Mouse (Mus musculus): ENCODE measurements around the gene Nr5a2.

Nr5a2 gene

GRCm38 (mm10) chr1:136960428-136961012 is at the start of gene Nr5a2:
TSS of gene Nr5a2 (minus strand) at chr1:136960448.
- no peak for DNase-seq (ENCODE audit: low spot score in 2 of 2)

- no peak for DNase-seq (ENCODE audit: low spot score in 2 of 2)
These were observed 48.5 kb upstream of the Nr5a2 start for GRCm38 (mm10) chr1:137008726-137009239.

- no peak for DNase-seq (ENCODE audit: low spot score in 2 of 2)
These were observed 43.6 kb upstream of the Nr5a2 start for GRCm38 (mm10) chr1:137003816-137004215.

- DNase-seq (ENCODE audit: low spot score in 2 of 2) = no peak
These were observed 42.9 kb upstream of the Nr5a2 start for GRCm38 (mm10) chr1:137003144-137003543.

GRCm38 (mm10) chr1:136991762-136992352 is 31.6 kb upstream of the Nr5a2 start:
- DNase-seq (ENCODE audit: low spot score in 2 of 2) = no peak

GRCm38 (mm10) chr1:136980253-136980893 is 20.1 kb upstream of the Nr5a2 start:
- no peak for DNase-seq (ENCODE audit: low spot score in 2 of 2)

GRCm38 (mm10) chr1:136977867-136978266 is 17.6 kb upstream of the Nr5a2 start:
- DNase-seq (ENCODE audit: low spot score in 2 of 2) = no peak

- DNase-seq (ENCODE audit: low spot score in 2 of 2) = no peak
These were observed 13.8 kb upstream of the Nr5a2 start for GRCm38 (mm10) chr1:136974040-136974439.

- DNase-seq (ENCODE audit: low spot score in 2 of 2) = no peak
These were observed 12.8 kb upstream of the Nr5a2 start for GRCm38 (mm10) chr1:136973016-136973415.

- no peak for DNase-seq (ENCODE audit: low spot score in 2 of 2)
These were observed 10.7 kb upstream of the Nr5a2 start for GRCm38 (mm10) chr1:136970995-136971394.

- no peak for DNase-seq (ENCODE audit: low spot score in 2 of 2)
These were observed 6.6 kb upstream of the Nr5a2 start for GRCm38 (mm10) chr1:136966728-136967386.

GRCm38 (mm10) chr1:136959491-136959890 is 757 bp downstream of the Nr5a2 start:
- no peak for DNase-seq (ENCODE audit: low spot score in 2 of 2)

- no peak for DNase-seq (ENCODE audit: low spot score in 2 of 2)
These were observed 1.6 kb downstream of the Nr5a2 start for GRCm38 (mm10) chr1:136958666-136959065.

- DNase-seq (ENCODE audit: low spot score in 2 of 2) = no peak
These were observed 2.1 kb downstream of the Nr5a2 start for GRCm38 (mm10) chr1:136958185-136958584.

- no peak for DNase-seq (ENCODE audit: low spot score in 2 of 2)
These were observed 2.6 kb downstream of the Nr5a2 start for GRCm38 (mm10) chr1:136957696-136958095.

- no peak for DNase-seq (ENCODE audit: low spot score in 2 of 2)
These were observed 6.1 kb downstream of the Nr5a2 start for GRCm38 (mm10) chr1:136954108-136954494.

GRCm38 (mm10) chr1:136953444-136954107 is 6.7 kb downstream of the Nr5a2 start:
- no peak for DNase-seq (ENCODE audit: low spot score in 2 of 2)

GRCm38 (mm10) chr1:136952609-136953311 is 7.5 kb downstream of the Nr5a2 start:
- DNase-seq (ENCODE audit: low spot score in 2 of 2) = peak in 1 of 2 experiments; percentile 5

GRCm38 (mm10) chr1:136951946-136952531 is 8.2 kb downstream of the Nr5a2 start:
- no peak for DNase-seq (ENCODE audit: low spot score in 2 of 2)

GRCm38 (mm10) chr1:136951155-136951650 is 9.0 kb downstream of the Nr5a2 start:
- DNase-seq (ENCODE audit: low spot score in 2 of 2) = no peak

GRCm38 (mm10) chr1:136949323-136949741 is 10.9 kb downstream of the Nr5a2 start:
- DNase-seq (ENCODE audit: low spot score in 2 of 2) = no peak
